Comparison of ENCODE assay signal across 8 mouse cellular contexts in genomic region chr14:86562728-86563127, GRCm38 (mm10).
DNase-seq lines count a peak whose midpoint lies in the region; ATAC-seq and TF ChIP-seq lines count a peak whose summit lies in the region.
"Had no signal": no experiment of that assay in that cellular context is flagged by ENCODE, and none has a peak within 500 bp of the region (broad histone marks: within the 10 kb centered on the region; RNA-seq: fewer than 3 reads in every experiment).

No protein-coding gene starts in this region.

- in situ Hi-C loops in Patski (cut with MboI; ENCODE audit: low pct_unique_long_range_greater_than_20kb), result no loop called here

- POLR2A ChIA-PET in Patski (lab: Charles Lee), result interaction anchor here (0.7 kb wide), 1 partner anchor 107 kb away, joined by 3 read pairs; no protein-coding TSS in a partner anchor

- H3K4me2 ChIP-seq in liver, embryonic 14.5 days (ENCODE audit: low read depth), result no peak overlapping the region

- H3K27me3 ChIP-seq in Patski, result peaks cover 38% of the 10 kb centered on the region
- no peaks in the 10 kb centered on the region for H3K27me3 ChIP-seq in liver, embryonic 14.5 days (ENCODE audit: control insufficient read depth, insufficient read depth, low read length)
- H3K27me3 ChIP-seq: megakaryocyte, embryonic 14.5 days had no signal

- TF ChIP-seq EP300 in liver, embryonic 14.5 days (IDR thresholded peaks at IDR 0.05; ENCODE audit: low read depth), result no peak

- no peaks in the 10 kb centered on the region for H3K36me3 ChIP-seq in liver, embryonic 14.5 days (replicated peaks; ENCODE audit: control insufficient read depth, insufficient read depth, low read depth)

- H3K9ac ChIP-seq in liver, embryonic 14.5 days (replicated peaks), result no peak overlapping the region

- DNase-seq in layer of hippocampus, adult 2 months (ENCODE audit: low spot score in 2 of 2), result no peak
- DNase-seq in layer of hippocampus, adult 9-11 months, result no peak
- DNase-seq in Patski (ENCODE audit: low read depth, low spot score), result no peak
- peak; percentile 5 to 16 for DNase-seq in cerebellum, postnatal 36 days
- DNase-seq in liver, embryonic 14.5 days (ENCODE audit: low read depth in 3 of 3, low spot score in 3 of 3), result no peak
- no peak for DNase-seq in thymus, adult 18-20 months
- DNase-seq in spleen, postnatal 36 days (ENCODE audit: low spot score in 2 of 2), result no peak

- no peaks in the 10 kb centered on the region for H3K4me1 ChIP-seq in liver, embryonic 14.5 days (replicated peaks; ENCODE audit: control insufficient read depth in 2 of 2, insufficient read depth in 2 of 2, low read length in 1 of 2)

- ATAC-seq in Patski, result no peak
- ATAC-seq in liver, embryonic 14.5 days (ENCODE audit: insufficient read depth), result no peak

- WGBS in liver, embryonic 14.5 days (ENCODE audit: insufficient replicate concordance), result 41% methylated on average over 2 of the region's 2 CpGs

- CTCF ChIA-PET in Patski (lab: Charles Lee), result interaction anchor here (1.4 kb wide), 1 partner anchor 9 kb away, joined by 4 read pairs; no protein-coding TSS in a partner anchor

- no peaks in the 10 kb centered on the region for H3K9me3 ChIP-seq in liver, embryonic 14.5 days (ENCODE audit: control insufficient read depth, low read length)
- H3K9me3 ChIP-seq: megakaryocyte, embryonic 14.5 days had no signal

- H3K27ac ChIP-seq in layer of hippocampus, adult 2 months, result no peak overlapping the region
- no peak overlapping the region for H3K27ac ChIP-seq in liver, embryonic 14.5 days

- H3K4me3 ChIP-seq in layer of hippocampus, adult 2 months, result no peak overlapping the region
- no peak overlapping the region for H3K4me3 ChIP-seq in liver, embryonic 14.5 days (ENCODE audit: insufficient read depth in 1 of 2, low read depth in 2 of 2, low read length in 2 of 2)
- H3K4me3 ChIP-seq: megakaryocyte, embryonic 14.5 days had no signal

- TF ChIP-seq CTCF in layer of hippocampus, adult 2 months (conservative IDR thresholded peaks at IDR 0.05), result peak; percentile 77
- TF ChIP-seq CTCF in Patski (IDR thresholded peaks at IDR 0.05), result peak; percentile 70
- peak; percentile 50 for TF ChIP-seq CTCF in liver, embryonic 14.5 days (IDR thresholded peaks at IDR 0.05; ENCODE audit: low read depth)

Comparison
In these comparisons a context has a peak if more than half of its experiments do, and no peak if none do; other contexts are left out.
1. DNase-seq: peak in cerebellum, postnatal 36 days (2 of 2); none in layer of hippocampus, adult 2 months (0 of 2), layer of hippocampus, adult 9-11 months (single experiment), Patski (single experiment), liver, embryonic 14.5 days (0 of 3), thymus, adult 18-20 months (0 of 2) and spleen, postnatal 36 days (0 of 2).
2. Peak in every context shown above with its lines, with median percentiles within 50 percentile points of each other: CTCF ChIP-seq.